Mouse (Mus musculus) limb, embryonic 10.5 days (tissue): Measurements from ENCODE around the gene Dab2. TPM values are rescaled to one million over a fixed set of nuclear protein-coding genes. Genes with fewer than 3 reads are reported as not detected.

ENCODE experiments used
- DNase-seq: peaks from one replicate; pipeline ENCODE4 v3.0.0-alpha.2; 2017; ENCODE audit warnings: low spot score
- H3K27ac ChIP-seq: fragments of 300-500 bp; sonication (generic); 2 replicates; pipeline ENCODE4 v1.5.1; 2016; ENCODE audit warnings: mild to moderate bottlenecking
- H3K27me3 ChIP-seq: fragments of 300-500 bp; sonication (generic); 2 replicates; pipeline ENCODE4 v1.6.1; 2016; ENCODE audit warnings: low read depth, mild to moderate bottlenecking; ENCODE audit not compliant: poor library complexity, severe bottlenecking
- H3K36me3 ChIP-seq: fragments of 300-500 bp; sonication (generic); 2 replicates; pipeline ENCODE4 v1.6.1; 2016; ENCODE audit warnings: mild to moderate bottlenecking, moderate library complexity
- H3K4me1 ChIP-seq: fragments of 300-500 bp; sonication (generic); 2 replicates; pipeline ENCODE4 v1.6.1; 2016
- H3K4me3 ChIP-seq: fragments of 300-500 bp; sonication (generic); 2 replicates; pipeline ENCODE4 v1.5.1; 2016; ENCODE audit warnings: mild to moderate bottlenecking, moderate library complexity
- H3K9me3 ChIP-seq: fragments of 300-500 bp; sonication (generic); replicated peaks from 2 replicates; pipeline ENCODE4 v1.6.1; 2016; ENCODE audit warnings: mild to moderate bottlenecking
- WGBS: fragments of 180-500 bp; shearing (Covaris S2); methylation state at CpG from one replicate; pipeline ENCODE4 v1.1.7; 2016; 5-methylcytosine and 5-hydroxymethylcytosine counted together
- polyA plus RNA-seq: library from polyadenylated mRNA; unstranded; fragments of >200 nt; fragmentation: Nextera tagmentation; extraction: Ambion mirVana; gene quantifications from 2 replicates; pipeline ENCODE4 v1.2.1, GENCODE M21; 2016

Dab2 gene
- polyA plus RNA-seq, 1 experiment from 2014 or later: 35.6 TPM

DNA sequence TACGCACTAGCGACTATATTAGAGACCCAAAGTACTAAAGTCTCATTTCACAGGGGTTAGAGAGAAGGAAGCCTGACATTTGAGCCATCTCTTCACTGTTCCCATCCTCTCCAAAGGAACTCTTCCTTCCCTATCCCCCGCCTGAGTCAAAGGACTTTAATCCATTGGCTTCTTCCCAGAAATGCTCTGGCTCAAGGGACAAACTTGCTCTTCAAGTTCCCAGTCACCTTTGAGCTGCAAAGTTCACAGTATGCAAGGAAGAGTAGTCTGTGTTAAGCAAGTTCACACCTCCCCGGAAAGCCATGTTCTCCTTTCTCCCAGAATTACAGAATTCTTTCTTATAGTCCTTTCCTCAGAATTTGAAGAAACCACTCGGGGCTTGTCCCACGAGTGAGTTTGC is 107.2 kb downstream of the Dab2 start:
- Histone ChIP-seq H3K9me3 (no peaks in the 10 kb centered on the region), H3K4me1 (peaks cover 4% of the 10 kb centered on the region; the same call in 1 of the 2 replicates), H3K4me3 (no peak overlapping the region), H3K27me3 (no peaks in the 10 kb centered on the region), H3K27ac (no peak overlapping the region), H3K36me3 (no peaks in the 10 kb centered on the region)
- WGBS: 83% methylated on average over 6 of the region's 6 CpGs
- no peak for DNase-seq

DNA sequence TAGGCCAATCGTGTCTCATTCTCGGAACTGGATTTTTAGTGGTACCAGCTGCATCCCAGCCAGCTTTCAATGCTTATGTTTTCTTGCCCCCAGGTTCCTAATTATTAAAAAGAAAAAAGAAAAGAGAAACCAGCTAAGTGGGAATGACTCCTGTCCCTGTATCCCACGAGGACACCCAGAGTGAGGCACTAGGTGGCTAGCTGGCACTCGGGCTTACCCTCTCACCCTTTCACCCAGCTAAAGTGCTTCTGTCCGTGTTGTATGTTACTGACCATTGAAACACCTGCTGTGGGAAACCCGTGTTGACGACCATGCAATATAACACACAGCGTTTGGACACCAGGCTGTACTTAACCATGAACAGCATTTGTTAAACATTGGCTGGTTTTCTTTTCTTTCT is 109.4 kb downstream of the Dab2 start:
- DNase-seq: no peak
- Histone ChIP-seq H3K27me3 (no peaks in the 10 kb centered on the region), H3K9me3 (no peaks in the 10 kb centered on the region), H3K4me3 (no peak overlapping the region), H3K36me3 (no peaks in the 10 kb centered on the region), H3K27ac (no peak overlapping the region), H3K4me1 (peaks cover 2% of the 10 kb centered on the region; the same call in 1 of the 2 replicates)
- 91% methylated on average over 8 of the region's 8 CpGs for WGBS

DNA sequence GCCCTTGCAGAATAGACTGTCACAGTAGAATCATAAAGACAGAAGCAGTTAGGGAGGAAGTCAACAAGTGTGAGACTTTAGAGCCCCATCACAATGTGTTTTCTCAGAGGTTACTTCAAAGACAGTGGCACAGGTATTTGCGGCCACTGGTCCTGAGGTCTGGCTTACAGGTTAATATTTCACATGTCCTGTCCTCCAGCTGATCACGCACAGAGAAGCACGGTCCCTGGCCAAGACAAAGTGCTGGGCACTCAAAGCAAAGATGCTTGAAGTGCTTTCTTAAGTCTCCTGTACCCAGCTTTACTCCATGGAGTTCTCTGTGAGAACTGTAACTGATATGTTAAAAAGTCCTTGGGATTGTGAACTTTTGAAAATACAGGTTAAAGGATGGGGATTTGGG is 110.6 kb downstream of the Dab2 start:
- Histone ChIP-seq H3K9me3 (no peaks in the 10 kb centered on the region), H3K27ac (no peak overlapping the region), H3K4me3 (no peak overlapping the region), H3K4me1 (no peaks in the 10 kb centered on the region), H3K27me3 (no peaks in the 10 kb centered on the region), H3K36me3 (no peaks in the 10 kb centered on the region)
- no peak for DNase-seq
- WGBS: 92% methylated on average over 3 of the region's 3 CpGs

DNA sequence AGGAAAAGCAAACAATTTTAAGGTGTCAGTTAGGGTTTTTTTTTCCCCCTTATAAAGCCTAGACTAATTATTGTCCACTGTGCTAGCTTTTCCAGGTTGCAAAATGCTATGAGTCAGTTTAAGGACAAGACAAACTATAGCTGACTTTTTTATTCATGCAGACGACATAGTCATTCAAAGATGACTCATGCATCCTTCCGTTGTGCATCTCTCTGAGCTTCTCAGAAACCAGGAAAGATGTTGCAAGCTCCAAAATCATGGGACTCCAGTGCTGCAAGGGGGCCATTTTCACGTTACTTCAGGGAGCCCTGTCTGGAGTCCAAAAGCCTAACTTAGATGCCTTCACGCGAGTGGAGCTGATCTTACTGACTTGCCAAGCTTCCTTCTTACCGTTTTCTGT is 111.7 kb downstream of the Dab2 start:
- Histone ChIP-seq H3K4me3 (no peak overlapping the region), H3K9me3 (no peaks in the 10 kb centered on the region), H3K27me3 (no peaks in the 10 kb centered on the region), H3K27ac (no peak overlapping the region), H3K36me3 (no peaks in the 10 kb centered on the region), H3K4me1 (no peaks in the 10 kb centered on the region)
- 90% methylated on average over 6 of the region's 6 CpGs for WGBS
- no peak for DNase-seq

DNA sequence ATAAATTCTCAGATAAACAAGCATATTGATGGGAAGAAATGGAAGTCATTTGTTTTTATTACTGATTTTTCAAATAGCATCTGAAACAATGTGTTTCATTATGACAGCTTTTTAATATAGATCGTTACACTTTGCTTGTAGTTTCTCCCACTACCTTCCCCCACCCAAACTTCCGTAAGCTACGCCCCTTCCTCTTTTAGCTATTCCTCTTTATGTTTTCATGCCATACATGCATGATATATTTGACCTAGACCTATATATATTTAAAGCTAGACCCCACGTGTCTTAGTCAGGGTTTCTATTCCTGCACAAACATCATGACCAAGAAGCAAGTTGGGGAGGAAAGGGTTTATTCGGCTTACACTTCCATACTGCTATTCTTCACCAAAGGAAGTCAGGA is 115.7 kb downstream of the Dab2 start:
- no peak overlapping the region for H3K4me3 ChIP-seq
- DNase-seq: no peak
- 93% methylated on average over 5 of the region's 5 CpGs for WGBS
- no peaks in the 10 kb centered on the region for H3K27me3 ChIP-seq
- H3K4me1 ChIP-seq: no peaks in the 10 kb centered on the region
- peaks cover 20% of the 10 kb centered on the region for H3K36me3 ChIP-seq
- H3K9me3 ChIP-seq: no peaks in the 10 kb centered on the region
- no peak overlapping the region for H3K27ac ChIP-seq

DNA sequence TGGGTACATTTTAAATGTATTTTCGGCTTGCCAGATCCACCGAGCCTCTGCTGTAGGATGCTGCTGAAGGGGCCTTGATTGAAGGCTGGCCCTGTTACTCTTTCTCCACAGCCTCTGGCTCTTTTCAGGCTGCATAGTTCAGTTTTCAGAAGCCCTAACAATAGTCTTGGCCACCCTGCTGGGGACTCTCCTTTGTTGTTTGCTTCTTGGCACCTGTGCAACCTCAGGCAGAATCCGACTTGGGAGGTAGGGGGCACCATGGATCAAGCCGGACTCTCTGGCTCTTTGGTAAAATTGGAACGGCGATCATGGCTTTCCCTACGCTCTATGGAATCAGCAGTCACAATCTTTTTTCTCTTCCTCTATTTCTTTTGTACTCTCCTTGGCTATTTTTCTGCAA is 132.2 kb downstream of the Dab2 start:
- 89% methylated on average over 7 of the region's 7 CpGs for WGBS
- Histone ChIP-seq H3K36me3 (peaks cover 43% of the 10 kb centered on the region), H3K4me3 (no peak overlapping the region), H3K4me1 (peaks cover 4% of the 10 kb centered on the region; the same call in 1 of the 2 replicates), H3K9me3 (no peaks in the 10 kb centered on the region), H3K27me3 (no peaks in the 10 kb centered on the region), H3K27ac (no peak overlapping the region)
- DNase-seq: no peak

DNA sequence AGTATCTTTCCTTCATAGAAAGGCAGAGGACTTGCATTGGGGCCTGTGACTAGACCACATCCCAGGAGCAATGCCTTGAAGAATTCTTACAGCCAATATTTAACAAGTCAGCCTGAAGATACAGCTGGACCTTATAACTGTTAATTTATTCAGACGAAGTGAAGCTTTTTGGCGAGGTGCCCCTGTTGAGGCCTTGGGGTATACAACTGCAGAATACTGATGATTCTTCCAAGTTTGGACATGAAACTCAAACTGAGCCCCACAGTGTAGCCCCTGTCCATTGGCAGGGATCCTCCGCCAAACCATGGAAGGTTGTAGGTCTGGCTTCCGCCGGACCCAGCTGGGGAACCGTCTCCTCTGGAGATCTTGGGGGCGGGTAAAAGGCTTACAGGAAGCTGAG is 132.8 kb downstream of the Dab2 start:
- Histone ChIP-seq H3K9me3 (no peaks in the 10 kb centered on the region), H3K4me1 (peaks cover 4% of the 10 kb centered on the region; the same call in 1 of the 2 replicates), H3K4me3 (no peak overlapping the region), H3K27ac (no peak overlapping the region), H3K36me3 (peaks cover 43% of the 10 kb centered on the region), H3K27me3 (no peaks in the 10 kb centered on the region)
- WGBS: 93% methylated on average over 7 of the region's 7 CpGs
- no peak for DNase-seq

DNA sequence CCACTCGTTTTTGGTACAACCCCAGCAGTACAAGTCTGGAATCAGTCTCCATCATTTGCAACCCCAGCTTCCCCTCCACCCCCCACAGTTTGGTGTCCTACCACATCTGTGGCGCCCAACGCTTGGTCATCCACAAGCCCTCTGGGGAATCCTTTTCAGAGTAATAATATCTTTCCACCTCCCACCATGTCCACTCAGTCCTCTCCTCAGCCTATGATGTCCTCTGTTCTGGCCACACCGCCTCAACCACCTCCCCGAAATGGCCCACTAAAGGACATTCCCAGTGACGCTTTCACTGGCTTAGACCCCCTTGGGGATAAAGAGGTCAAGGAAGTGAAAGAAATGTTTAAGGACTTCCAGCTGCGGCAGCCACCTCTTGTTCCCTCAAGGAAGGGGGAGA is 135.7 kb downstream of the Dab2 start:
- peaks cover 35% of the 10 kb centered on the region for H3K36me3 ChIP-seq
- H3K27me3 ChIP-seq: no peaks in the 10 kb centered on the region
- WGBS: 89% methylated on average over 7 of the region's 7 CpGs
- DNase-seq: no peak
- H3K4me1 ChIP-seq: peaks cover 4% of the 10 kb centered on the region; the same call in 1 of the 2 replicates
- no peaks in the 10 kb centered on the region for H3K9me3 ChIP-seq
- no peak overlapping the region for H3K4me3 ChIP-seq
- H3K27ac ChIP-seq: no peak overlapping the region

DNA sequence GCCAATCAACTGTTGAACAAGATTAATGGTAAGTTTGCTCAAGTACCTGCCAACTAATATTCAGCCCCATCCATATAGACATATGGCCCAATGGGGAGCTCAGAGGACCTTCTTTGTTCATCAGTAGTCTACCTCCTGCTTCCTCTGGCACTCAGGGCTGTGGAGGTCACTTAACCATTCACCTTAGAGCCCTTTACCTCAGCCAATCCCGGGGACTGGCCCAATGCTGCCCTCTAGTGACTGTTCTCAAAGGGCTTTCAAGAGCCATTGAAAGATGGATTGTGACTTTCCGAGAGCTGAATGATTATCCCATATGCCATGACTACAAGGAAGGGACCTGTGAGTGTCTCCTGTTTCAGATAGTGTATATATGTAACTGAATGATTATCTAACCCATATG is 136.2 kb downstream of the Dab2 start:
- Histone ChIP-seq H3K36me3 (peaks cover 33% of the 10 kb centered on the region), H3K9me3 (no peaks in the 10 kb centered on the region), H3K4me1 (peaks cover 4% of the 10 kb centered on the region; the same call in 1 of the 2 replicates), H3K27ac (no peak overlapping the region), H3K4me3 (no peak overlapping the region), H3K27me3 (no peaks in the 10 kb centered on the region)
- 71% methylated on average over 2 of the region's 2 CpGs for WGBS
- no peak for DNase-seq

DNA sequence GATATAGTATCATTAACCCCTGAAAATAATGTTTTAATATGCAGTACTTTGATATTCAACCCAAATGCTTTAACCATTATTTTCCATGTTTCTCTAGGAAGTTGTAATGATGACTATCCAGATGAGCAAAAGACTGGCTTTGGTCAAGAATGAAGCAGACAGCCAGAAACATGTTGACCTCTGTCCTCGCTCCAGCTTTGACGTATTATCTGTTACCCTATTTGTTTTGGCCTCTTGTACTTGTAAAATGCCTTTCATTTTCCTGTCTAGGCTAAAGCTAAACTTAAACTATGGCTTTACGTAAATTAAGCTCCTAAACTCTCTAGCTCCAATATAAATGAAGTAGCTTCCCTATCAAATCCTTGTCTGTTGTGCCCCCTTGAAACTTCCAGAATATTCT is 139.1 kb downstream of the Dab2 start:
- Histone ChIP-seq H3K36me3 (peaks cover 17% of the 10 kb centered on the region), H3K4me1 (peaks cover 4% of the 10 kb centered on the region; the same call in 1 of the 2 replicates), H3K27ac (no peak overlapping the region), H3K9me3 (no peaks in the 10 kb centered on the region), H3K4me3 (no peak overlapping the region), H3K27me3 (no peaks in the 10 kb centered on the region)
- DNase-seq: no peak
- WGBS: 90% methylated on average over 3 of the region's 3 CpGs

DNA sequence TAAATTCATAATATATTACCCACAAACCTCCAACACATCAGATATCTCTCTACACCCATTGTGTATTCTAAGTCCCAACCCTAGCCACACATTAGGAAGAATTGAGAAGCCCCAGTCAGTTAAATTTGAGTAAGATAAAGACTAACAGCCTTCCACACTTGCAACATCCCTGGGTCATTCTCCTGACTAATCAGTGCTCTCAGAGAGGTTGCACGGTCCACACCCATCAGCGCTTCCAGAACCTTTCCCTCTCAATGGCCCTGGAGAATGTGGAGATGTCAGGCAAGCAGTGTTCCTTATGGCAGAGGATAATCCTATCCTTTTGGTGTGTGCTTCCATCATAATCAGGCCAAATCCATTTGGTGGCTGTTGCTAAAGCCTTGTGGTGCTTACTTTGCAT is 144.9 kb downstream of the Dab2 start:
- no peaks in the 10 kb centered on the region for H3K9me3 ChIP-seq

DNA sequence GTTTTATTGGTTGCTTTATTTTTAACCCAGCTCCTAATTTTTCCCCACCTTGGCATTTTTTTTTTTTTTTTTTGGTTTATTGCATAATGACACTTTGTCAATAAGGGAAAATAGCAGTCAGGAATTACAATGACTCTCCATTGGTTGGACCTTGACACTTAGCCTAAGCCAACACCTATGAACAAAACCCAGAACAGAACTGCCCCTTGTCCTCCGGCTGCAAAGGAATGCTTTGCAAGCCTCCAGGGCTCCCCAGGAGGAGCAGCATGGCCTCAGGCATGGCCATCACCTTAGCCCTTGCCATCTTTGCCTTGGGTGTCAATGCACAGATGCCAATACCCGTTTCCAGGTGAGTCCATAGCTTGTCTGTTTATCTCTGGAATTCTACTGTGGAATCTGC is 145.5 kb downstream of the Dab2 start, which contains the start of gene C9:
Gene C9, plus strand, starts transcription at position 193 of the 400 bp plus-strand sequence.
- Histone ChIP-seq H3K27me3 (no peaks in the 10 kb centered on the region), H3K4me1 (0 out of 2 replicates have a peak, but pooled peaks cover 4% of the 10 kb centered on the region), H3K9me3 (no peaks in the 10 kb centered on the region), H3K27ac (no peak within 1 kb of the TSS), H3K36me3 (no peaks in the 10 kb centered on the region), H3K4me3 (no peak within 1 kb of the TSS)
- no peak for DNase-seq
- WGBS: 68% methylated on average over 2 of the region's 2 CpGs

More for the DNA sequence above, 144.9 kb downstream of the Dab2 start:
- no peak for DNase-seq
- H3K4me1 ChIP-seq: 0 out of 2 replicates have a peak, but pooled peaks cover 4% of the 10 kb centered on the region
- no peaks in the 10 kb centered on the region for H3K36me3 ChIP-seq
- H3K27ac ChIP-seq: no peak overlapping the region
- no peak overlapping the region for H3K4me3 ChIP-seq
- no peaks in the 10 kb centered on the region for H3K27me3 ChIP-seq
- WGBS: 87% methylated on average over 2 of the region's 2 CpGs

DNA sequence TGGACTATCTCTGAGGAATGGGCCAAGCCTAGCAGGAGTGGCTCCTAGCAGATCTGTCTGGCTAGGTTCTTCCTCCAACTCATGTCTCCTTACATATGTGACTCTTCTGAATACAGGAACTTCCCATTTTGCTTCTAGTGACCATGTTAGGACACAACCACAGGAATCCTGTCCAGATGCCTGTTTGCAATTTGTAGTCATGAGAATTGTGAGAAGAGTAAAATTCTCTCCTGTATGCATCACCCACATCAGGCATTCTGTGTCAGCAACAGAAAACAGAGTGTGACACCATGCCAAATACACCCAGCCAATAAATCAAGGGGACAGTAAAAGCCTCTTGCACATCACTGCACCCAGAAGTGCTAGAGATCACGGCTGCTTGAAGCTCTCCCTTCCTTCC is 146.6 kb downstream of the Dab2 start:
- Histone ChIP-seq H3K4me1 (0 out of 2 replicates have a peak, but pooled peaks cover 4% of the 10 kb centered on the region), H3K9me3 (no peaks in the 10 kb centered on the region), H3K27ac (no peak overlapping the region), H3K36me3 (no peaks in the 10 kb centered on the region), H3K4me3 (no peak overlapping the region), H3K27me3 (no peaks in the 10 kb centered on the region)
- 68% methylated on average over 1 of the region's 1 CpGs for WGBS
- no peak for DNase-seq

DNA sequence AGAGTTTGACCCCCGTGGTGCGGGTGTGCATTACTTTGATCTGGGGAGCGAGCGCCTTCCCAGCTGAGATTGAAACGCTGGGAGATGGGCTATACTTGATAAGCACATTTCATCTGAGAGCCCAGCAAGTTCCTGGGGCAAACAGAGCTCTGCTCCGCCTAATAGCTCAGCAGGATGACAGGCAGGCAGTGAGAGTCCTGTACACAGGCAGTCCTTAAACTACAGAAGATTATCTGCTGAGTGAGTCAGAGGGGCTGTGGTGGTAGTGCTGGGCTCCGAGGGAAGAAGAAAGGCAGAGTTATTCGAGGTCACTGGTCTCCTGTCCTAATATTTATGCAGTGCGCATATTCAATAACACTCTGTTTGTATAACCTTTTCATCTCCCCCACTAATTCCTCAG is 149.3 kb downstream of the Dab2 start:
- H3K9me3 ChIP-seq: no peaks in the 10 kb centered on the region
- 0 out of 2 replicates have a peak, but pooled peaks cover 4% of the 10 kb centered on the region for H3K4me1 ChIP-seq
- H3K36me3 ChIP-seq: no peaks in the 10 kb centered on the region
- 46% methylated on average over 9 of the region's 9 CpGs for WGBS
- no peak overlapping the region for H3K27ac ChIP-seq
- no peaks in the 10 kb centered on the region for H3K27me3 ChIP-seq
- DNase-seq: no peak
- no peak overlapping the region for H3K4me3 ChIP-seq
